Mouse (Mus musculus) adipose tissue, adult 10 weeks (tissue): Measurements from ENCODE around the gene Gm49721. TPM values are rescaled to one million over a fixed set of nuclear protein-coding genes. Genes with fewer than 3 reads are reported as not detected.

Experiments used
- polyA plus RNA-seq: library from polyadenylated mRNA; stranded (reverse); fragments of 350-450 nt; fragmentation: Illumina TruSeq; extraction: RNeasy Lipid Tissue Mini Kit (QIAGEN cat#74804); gene quantifications from one replicate; pipeline ENCODE4 v1.2.3, GENCODE M21; 2014; ENCODE audit warnings: low read depth, low replicate concordance

Gm49721 gene
- not detected for polyA plus RNA-seq

DNA sequence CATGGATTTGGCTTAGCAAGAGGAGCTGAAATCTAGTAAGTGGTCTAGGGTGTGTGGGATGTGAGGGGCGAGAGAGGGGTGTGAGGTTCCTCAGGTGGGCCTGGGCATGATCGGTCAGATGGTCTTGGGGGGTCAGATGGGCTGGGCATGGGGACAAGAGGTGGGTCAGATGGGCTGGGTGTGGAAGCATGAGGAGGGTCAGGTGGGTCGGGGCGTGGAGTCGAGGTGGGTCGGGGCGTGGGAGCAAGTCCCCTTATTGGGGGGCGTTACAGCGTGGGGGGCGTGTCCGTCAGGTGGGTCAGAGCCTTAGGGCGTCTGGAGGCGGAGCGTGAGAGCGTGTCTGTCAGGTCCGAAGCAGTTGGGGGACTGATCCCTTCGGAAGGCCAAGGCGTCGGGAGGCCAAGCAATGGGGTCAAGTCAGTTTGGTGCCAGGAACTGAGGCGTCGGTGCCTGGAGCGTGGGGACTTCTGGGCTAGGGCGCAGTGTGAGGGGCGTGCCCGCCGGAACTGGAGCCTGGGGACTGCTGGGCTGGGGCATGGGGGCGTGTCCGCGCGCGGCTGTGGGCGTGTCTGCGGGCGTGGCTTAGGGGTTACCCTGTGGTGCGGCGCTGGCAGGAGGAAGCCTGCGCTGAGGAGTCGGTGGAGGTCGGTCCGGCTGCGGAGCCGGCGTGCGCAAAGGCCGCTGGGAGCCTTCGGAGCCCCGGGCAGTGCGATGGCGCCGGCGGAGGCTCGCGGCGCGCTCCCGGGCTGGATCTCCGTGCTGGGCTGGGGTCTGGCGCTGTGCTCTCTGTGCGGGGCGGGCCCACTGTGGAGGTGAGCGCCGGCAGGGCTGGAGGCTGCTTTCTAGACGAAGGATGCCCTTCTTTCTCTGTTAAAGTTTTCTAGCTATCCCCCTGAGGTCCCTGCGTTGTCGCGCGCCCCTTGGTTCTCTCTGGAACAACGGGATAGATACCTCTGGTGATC is at the start of gene Gm49721:
TSS of gene Gm49721 (plus strand) at position 618 of the 962 bp plus-strand sequence.

DNA sequence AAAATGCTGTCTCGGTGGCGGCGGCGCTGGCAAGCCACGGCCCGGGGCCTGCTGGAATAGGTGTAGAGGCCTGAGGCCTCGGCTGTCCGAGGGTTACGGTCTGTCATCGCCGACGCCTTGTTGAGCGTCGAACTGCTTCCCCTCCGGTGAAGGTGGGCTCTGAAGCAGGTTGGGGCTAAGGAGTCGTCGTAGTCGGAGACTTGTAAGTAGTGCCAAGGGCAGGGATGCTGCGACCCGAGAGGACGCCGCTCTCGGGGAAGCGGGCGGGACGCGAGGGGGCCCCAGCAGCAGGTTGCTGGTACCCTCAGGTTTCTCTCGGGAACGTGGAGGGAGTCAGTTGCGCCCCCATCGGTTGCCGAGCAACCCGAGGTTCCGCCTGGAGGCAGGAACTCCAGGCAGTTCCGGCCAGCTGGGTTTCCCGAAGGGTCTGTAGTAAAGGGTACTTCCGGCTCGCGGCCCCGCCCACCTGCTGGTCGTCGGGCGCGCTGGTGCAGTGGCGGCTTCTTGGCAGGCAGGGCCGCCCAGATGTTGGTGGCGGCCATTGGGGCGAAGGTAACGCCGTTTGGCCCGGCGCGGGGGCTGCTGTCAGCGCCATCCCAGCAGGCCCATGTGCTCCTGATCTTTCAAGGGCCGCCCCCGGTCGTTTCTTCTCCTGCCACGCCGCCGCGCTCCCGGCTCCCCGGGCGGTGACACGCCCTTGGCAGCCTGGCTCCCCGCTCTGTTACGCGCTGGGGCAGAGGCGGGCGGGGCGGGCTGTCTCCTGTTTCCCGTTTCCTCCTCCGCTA is 30.5 kb upstream of the Gm49721 start, which contains the start of gene Rsph3b:
TSS of gene Rsph3b (minus strand) at position 699 of the 785 bp plus-strand sequence.

DNA sequence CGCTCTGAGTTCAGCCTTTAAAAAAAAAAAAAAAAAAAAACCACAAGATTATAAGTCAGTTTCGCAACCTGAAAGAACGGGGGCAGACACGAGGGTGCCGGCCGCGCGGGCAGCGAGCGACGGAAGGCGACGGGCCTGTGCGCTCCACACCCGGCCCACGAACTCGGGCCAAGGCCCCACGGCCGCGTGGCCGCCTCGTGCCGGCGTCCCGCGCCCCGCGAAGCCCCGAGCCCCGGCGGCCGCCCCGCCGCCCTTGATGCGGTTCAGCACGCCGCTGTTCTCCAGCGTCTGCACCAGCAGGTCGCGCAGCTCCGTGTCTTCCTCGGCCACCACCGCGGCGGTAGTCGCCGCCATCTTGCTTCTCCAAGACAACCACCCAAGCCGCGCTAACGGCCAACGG is 17.9 kb upstream of the Gm49721 start, which contains the start of gene Tagap1:
TSS of gene Tagap1 (minus strand) at position 381 of the 400 bp plus-strand sequence.

GRCm38 (mm10) chr17:6970334-6970733 is 8.4 kb upstream of the Gm49721 start, which contains the start of gene Rnaset2b:
Gene Rnaset2b (plus strand): TSS chr17:6970634.

DNA sequence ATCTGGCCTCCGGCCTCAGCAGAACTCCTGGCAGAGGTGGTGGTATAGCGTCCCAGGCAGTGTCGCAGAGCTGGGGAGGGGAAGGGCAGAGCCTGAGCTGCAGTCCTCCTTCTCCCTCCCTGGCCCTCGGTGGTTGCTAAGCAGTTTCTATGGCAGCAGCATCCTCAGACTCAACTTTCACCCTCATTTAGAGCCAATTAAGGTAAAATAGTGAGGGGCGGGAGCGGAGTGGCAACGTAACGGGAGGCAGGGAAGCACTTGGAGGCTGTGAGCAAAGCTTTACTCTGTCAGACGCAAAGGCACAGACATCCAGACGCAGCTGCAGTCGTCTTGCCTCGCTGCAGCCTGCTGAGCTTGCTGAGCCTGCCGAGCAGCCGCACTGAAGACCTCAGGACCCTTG is 46.6 kb downstream of the Gm49721 start, which contains the start of gene Gm1604a:
TSS of gene Gm1604a (plus strand) at position 312 of the 400 bp plus-strand sequence.

Other genes starting within 250 kb of the Gm49721 start
- 258 TPM for gene Ezr, start 196.1 kb upstream of the Gm49721 start, polyA plus RNA-seq
- gene Rsph3b, start 30.2 kb upstream of the Gm49721 start, polyA plus RNA-seq: 72.9 TPM
- 25.2 TPM for gene Tagap1, start 17.7 kb upstream of the Gm49721 start, polyA plus RNA-seq
- 350 TPM for gene Rnaset2b, start 8.3 kb upstream of the Gm49721 start, polyA plus RNA-seq
- gene Gm1604a, start 46.7 kb downstream of the Gm49721 start, polyA plus RNA-seq: not detected
- 11.0 TPM for gene Rps6ka2, start 191.2 kb downstream of the Gm49721 start, polyA plus RNA-seq